Mouse (Mus musculus) embryonic facial prominence, embryonic 12.5 days (tissue): ENCODE measurements around the gene Ctf2. TPM values are rescaled to one million over a fixed set of nuclear protein-coding genes. Genes with fewer than 3 reads are reported as not detected.

Experiments
- ATAC-seq: fragments of 200-750 bp; cut with Nextera tagmentation; 2 replicates; pipeline ENCODE4 v1.8.0; 2017; ENCODE audit not compliant: insufficient number of reproducible peaks, insufficient read depth, low FRiP score, low TSS enrichment
- H3K27ac ChIP-seq: fragments of 300-500 bp; sonication (generic); 2 replicates; pipeline ENCODE4 v1.5.1; 2016; ENCODE audit warnings: mild to moderate bottlenecking
- H3K27me3 ChIP-seq: fragments of 300-500 bp; sonication (generic); 2 replicates; pipeline ENCODE4 v1.6.1; 2016; ENCODE audit warnings: mild to moderate bottlenecking, moderate library complexity
- H3K36me3 ChIP-seq: fragments of 300-500 bp; sonication (generic); 2 replicates; pipeline ENCODE4 v1.6.1; 2016; ENCODE audit warnings: mild to moderate bottlenecking
- H3K4me1 ChIP-seq: fragments of 300-500 bp; sonication (generic); 2 replicates; pipeline ENCODE4 v1.6.1; 2016
- H3K4me2 ChIP-seq: fragments of 300-500 bp; sonication (generic); replicated peaks from 2 replicates; pipeline ENCODE4 v1.6.1; 2016; ENCODE audit warnings: mild to moderate bottlenecking, moderate library complexity
- H3K4me3 ChIP-seq: fragments of 300-500 bp; sonication (generic); 2 replicates; pipeline ENCODE4 v1.5.1; 2016; ENCODE audit warnings: mild to moderate bottlenecking
- H3K9ac ChIP-seq: fragments of 300-500 bp; sonication (generic); 2 replicates; pipeline ENCODE4 v1.6.1; 2016; ENCODE audit warnings: mild to moderate bottlenecking, moderate library complexity
- H3K9me3 ChIP-seq: fragments of 300-500 bp; sonication (generic); 2 replicates; pipeline ENCODE4 v1.6.1; 2016; ENCODE audit warnings: mild to moderate bottlenecking, moderate library complexity
- WGBS: fragments of 180-500 bp; shearing (Covaris S2); methylation state at CpG from one replicate; pipeline ENCODE4 v1.1.7; 2016; 5-methylcytosine and 5-hydroxymethylcytosine counted together
- polyA plus RNA-seq: library from polyadenylated mRNA; unstranded; fragments of >200 nt; fragmentation: Nextera tagmentation; extraction: Ambion mirVana; gene quantifications from 2 replicates; pipeline ENCODE4 v1.2.1, GENCODE M21; 2016

The Ctf2 gene
- polyA plus RNA-seq, 1 experiment from 2014 or later, result 0.68 TPM

DNA sequence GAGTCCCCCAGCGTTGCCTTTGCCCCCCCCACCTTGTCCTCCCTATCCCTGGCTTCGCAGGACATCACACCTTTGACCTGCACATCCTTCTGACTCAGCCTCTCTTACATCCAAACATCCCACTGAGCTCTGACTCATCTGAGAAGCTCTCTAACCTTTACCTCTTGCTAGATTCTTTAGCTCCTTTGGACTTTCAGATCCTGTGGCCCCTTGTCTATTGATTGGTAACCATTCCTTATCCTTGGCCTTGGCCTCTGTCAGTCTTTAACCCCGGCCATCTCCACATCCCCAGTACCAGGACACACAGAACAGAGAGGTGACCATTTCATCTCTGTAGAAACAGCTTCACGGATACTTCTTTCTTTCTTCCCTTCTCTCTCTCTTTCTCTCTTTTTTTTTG lies 1.8 kb downstream of the Ctf2 start:
- H3K4me3 ChIP-seq, result no peak overlapping the region
- H3K4me2 ChIP-seq, result no peak overlapping the region
- H3K4me1 ChIP-seq, result no peaks in the 10 kb centered on the region
- no peaks in the 10 kb centered on the region for H3K36me3 ChIP-seq
- no peak overlapping the region for H3K27ac ChIP-seq
- WGBS, result 67% methylated on average over 4 of the region's 4 CpGs
- no peak for ATAC-seq
- no peaks in the 10 kb centered on the region for H3K9me3 ChIP-seq
- no peak overlapping the region for H3K9ac ChIP-seq
- no peaks in the 10 kb centered on the region for H3K27me3 ChIP-seq

GRCm38 (mm10) chr7:127727898-127728297 lies 4.1 kb downstream of the Ctf2 start:
- Histone ChIP-seq H3K27ac (no peak overlapping the region), H3K9ac (no peak overlapping the region), H3K36me3 (no peaks in the 10 kb centered on the region), H3K4me3 (no peak overlapping the region), H3K9me3 (no peaks in the 10 kb centered on the region), H3K4me1 (no peaks in the 10 kb centered on the region), H3K4me2 (no peak overlapping the region), H3K27me3 (no peaks in the 10 kb centered on the region)
- ATAC-seq, result no peak
- WGBS, result 82% methylated on average over 7 of the region's 7 CpGs

GRCm38 (mm10) chr7:127725924-127726323 lies 6.0 kb downstream of the Ctf2 start:
- Histone ChIP-seq H3K9me3 (no peaks in the 10 kb centered on the region), H3K4me3 (no peak overlapping the region), H3K9ac (no peak overlapping the region), H3K36me3 (no peaks in the 10 kb centered on the region), H3K4me2 (no peak overlapping the region), H3K27me3 (no peaks in the 10 kb centered on the region), H3K4me1 (no peaks in the 10 kb centered on the region), H3K27ac (no peak overlapping the region)
- 0 out of 2 replicates have a peak, but pooled peaks have one; percentile 22 for ATAC-seq
- WGBS, result 41% methylated on average over 6 of the region's 6 CpGs

DNA sequence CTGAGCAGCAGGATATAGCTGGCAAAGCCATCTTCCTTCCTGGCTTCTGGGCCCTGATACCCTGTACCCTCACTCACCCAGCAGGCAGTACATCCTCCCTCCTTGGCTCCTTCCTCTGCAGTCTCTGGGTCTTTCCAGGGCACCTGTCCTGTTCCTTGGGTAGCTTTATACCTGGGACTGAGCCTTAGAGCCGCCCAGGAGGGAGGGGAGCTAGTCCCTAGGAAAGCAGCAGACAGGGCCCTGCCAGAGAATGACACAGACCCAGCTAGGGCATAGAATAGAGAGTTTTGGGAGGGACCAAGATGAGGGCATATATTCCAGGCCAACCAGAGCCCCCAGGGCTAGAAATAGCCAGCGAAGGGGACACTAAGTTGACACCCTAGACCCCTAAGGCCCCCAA lies 6.5 kb downstream of the Ctf2 start:
- no peaks in the 10 kb centered on the region for H3K9me3 ChIP-seq
- H3K4me3 ChIP-seq, result no peak overlapping the region
- no peak overlapping the region for H3K27ac ChIP-seq
- no peak overlapping the region for H3K4me2 ChIP-seq
- no peaks in the 10 kb centered on the region for H3K36me3 ChIP-seq
- H3K4me1 ChIP-seq, result no peaks in the 10 kb centered on the region
- H3K27me3 ChIP-seq, result no peaks in the 10 kb centered on the region
- no peak overlapping the region for H3K9ac ChIP-seq
- 32% methylated on average over 2 of the region's 2 CpGs for WGBS
- no peak for ATAC-seq

DNA sequence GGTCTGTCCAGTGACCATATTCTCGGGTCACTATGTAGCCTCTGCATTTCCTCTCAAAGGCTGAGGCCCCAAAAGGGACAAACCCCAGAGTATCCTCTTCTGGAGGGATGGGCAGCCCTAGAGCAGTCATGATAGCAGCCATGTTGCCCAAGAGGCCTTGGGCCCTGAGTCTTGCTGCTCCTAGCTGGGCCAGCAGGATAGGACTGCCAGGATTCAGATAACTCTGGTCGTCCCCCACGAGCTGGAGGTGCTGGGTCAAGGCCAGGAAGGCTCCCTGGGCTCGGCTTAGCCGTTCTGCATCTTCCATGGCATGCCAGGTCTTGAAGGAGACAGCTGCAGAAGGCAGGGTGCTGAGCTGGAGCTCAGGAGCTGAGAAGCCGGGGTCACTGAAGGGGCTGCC lies 12.7 kb downstream of the Ctf2 start:
- ATAC-seq, result no peak
- Histone ChIP-seq H3K9ac (no peak overlapping the region), H3K27me3 (0 out of 2 replicates have a peak, but pooled peaks cover 3% of the 10 kb centered on the region), H3K4me3 (no peak overlapping the region), H3K4me2 (no peak overlapping the region), H3K36me3 (no peaks in the 10 kb centered on the region), H3K27ac (no peak overlapping the region), H3K9me3 (no peaks in the 10 kb centered on the region), H3K4me1 (peaks cover 9% of the 10 kb centered on the region)
- WGBS, result 94% methylated on average over 6 of the region's 6 CpGs

GRCm38 (mm10) chr7:127718339-127718738 lies 13.6 kb downstream of the Ctf2 start:
- WGBS, result 85% methylated on average over 6 of the region's 6 CpGs
- Histone ChIP-seq H3K4me1 (peaks cover 17% of the 10 kb centered on the region), H3K27me3 (0 out of 2 replicates have a peak, but pooled peaks cover 3% of the 10 kb centered on the region), H3K9me3 (no peaks in the 10 kb centered on the region), H3K36me3 (no peaks in the 10 kb centered on the region), H3K4me2 (no peak overlapping the region), H3K9ac (no peak overlapping the region), H3K4me3 (no peak overlapping the region), H3K27ac (no peak overlapping the region)
- ATAC-seq, result no peak

GRCm38 (mm10) chr7:127716992-127717391 lies 15.0 kb downstream of the Ctf2 start:
- no peak for ATAC-seq
- WGBS, result 2% methylated on average over 33 of the region's 41 CpGs

DNA sequence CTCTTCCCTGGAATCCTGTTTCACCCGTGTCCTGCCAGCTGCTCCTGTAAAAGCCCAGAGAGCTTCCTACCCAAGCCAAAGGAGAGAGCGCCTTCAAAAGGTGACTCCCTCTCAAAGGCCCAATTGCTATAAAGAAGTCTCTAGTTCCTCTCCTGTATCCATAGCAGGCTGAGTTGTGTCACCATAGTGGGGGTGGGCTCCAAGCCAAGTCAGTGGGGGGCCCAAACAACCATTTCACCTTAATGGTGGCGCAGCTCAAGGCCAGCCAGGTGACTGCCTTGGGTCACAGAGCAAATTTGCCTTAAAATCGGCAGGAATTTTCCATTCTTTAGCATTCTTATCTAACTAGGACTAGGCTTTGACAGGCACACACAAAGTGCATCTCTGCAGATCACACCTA lies 17.1 kb downstream of the Ctf2 start:
- H3K36me3 ChIP-seq, result no peaks in the 10 kb centered on the region
- H3K27ac ChIP-seq, result no peak overlapping the region
- H3K4me3 ChIP-seq, result no peak overlapping the region
- H3K4me2 ChIP-seq, result no peak overlapping the region
- WGBS, result 89% methylated on average over 4 of the region's 4 CpGs
- peaks cover 29% of the 10 kb centered on the region for H3K4me1 ChIP-seq
- no peak overlapping the region for H3K9ac ChIP-seq
- no peaks in the 10 kb centered on the region for H3K9me3 ChIP-seq
- ATAC-seq, result no peak
- H3K27me3 ChIP-seq, result 0 out of 2 replicates have a peak, but pooled peaks cover 3% of the 10 kb centered on the region

More at GRCm38 (mm10) chr7:127716992-127717391, 15.0 kb downstream of the Ctf2 start:
- Histone ChIP-seq H3K4me3 (peak overlapping the region; percentile 38), H3K4me2 (peak overlapping the region; percentile 63), H3K27me3 (0 out of 2 replicates have a peak, but pooled peaks cover 3% of the 10 kb centered on the region), H3K9ac (peak overlapping the region; percentile 44), H3K9me3 (no peaks in the 10 kb centered on the region), H3K36me3 (no peaks in the 10 kb centered on the region), H3K4me1 (peaks cover 22% of the 10 kb centered on the region), H3K27ac (no peak overlapping the region)

DNA sequence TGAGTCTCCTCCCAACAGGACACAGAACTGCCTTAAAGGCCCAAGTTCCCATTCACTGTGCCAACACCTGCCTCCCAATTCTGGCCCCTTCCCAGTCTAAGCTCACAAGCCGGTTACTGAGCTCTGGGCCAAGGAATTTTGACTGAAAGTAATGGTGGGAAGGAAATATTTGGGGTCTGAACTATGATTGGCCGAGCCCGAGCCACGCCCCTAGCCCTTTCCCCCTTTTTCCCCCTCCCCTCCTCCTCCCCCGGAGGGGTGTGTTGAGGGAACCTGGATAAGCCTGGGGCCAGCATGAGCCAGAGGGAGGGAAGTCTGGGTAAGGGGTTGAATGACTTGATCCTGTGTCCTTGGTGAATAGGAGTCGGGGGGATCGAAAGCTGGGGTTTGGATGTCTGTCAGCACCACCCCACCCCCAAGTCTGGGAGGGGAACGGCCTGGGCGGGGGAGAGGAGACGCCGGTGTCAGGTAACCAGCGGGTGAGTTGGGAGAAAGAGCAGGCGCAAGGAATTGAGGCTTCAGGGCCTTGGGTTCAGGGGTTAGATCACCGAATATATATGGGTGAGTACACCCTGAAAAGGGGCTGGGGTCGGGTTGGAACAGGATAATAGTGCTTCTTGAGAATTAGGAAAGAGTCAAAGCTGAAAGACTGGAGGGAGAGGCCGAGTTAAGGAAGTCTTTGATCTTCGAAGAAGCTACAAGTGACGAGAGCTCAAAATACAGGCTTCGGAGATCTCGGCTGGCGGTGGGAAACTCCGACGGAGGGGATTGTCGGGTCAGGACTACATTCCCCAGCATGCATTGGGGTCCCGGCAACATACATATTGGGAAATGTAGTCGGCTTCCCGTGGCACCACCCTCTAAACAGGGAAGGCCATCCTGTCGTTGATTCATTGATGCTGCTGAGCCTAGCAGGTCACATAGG lies 19.2 kb downstream of the Ctf2 start, which contains the start of gene Ctf1:
TSS of gene Ctf1 (plus strand) at position 276 of the 925 bp plus-strand sequence.
- H3K9ac ChIP-seq, result peak within 1 kb of the TSS; percentile 37; the same call in 1 of the 2 replicates
- peaks cover 37% of the 10 kb centered on the region for H3K4me1 ChIP-seq
- peak within 1 kb of the TSS; percentile 50 for H3K4me2 ChIP-seq
- peak within 1 kb of the TSS; percentile 96 for H3K27ac ChIP-seq
- H3K27me3 ChIP-seq, result 0 out of 2 replicates have a peak, but pooled peaks cover 3% of the 10 kb centered on the region
- no peaks in the 10 kb centered on the region for H3K9me3 ChIP-seq
- ATAC-seq, result peak; percentile 62
- H3K4me3 ChIP-seq, result peak within 1 kb of the TSS; percentile 36
- under 1% methylated on average over 28 of the region's 28 CpGs for WGBS
- no peaks in the 10 kb centered on the region for H3K36me3 ChIP-seq

DNA sequence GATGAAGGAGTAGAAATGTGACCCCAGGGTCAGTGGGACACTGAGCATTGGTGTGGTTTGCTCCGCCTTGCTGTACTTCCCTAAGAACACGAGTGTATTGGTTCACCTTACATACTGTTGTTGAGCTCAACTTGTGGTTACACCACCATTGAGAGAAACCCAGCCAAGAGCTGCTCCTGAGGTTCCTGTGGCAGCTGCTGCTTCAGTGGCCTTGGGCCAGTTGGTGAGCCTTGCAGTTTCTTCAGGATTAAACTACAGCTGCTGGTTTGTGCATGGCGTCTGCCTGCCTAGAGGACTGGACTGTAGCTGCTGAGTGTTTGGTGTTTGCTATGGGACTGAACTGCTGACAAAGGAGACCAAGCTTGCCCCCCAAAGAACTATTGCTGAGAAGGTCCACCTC lies 20.5 kb downstream of the Ctf2 start:
- Histone ChIP-seq H3K9ac (no peak overlapping the region), H3K4me1 (peaks cover 40% of the 10 kb centered on the region), H3K36me3 (peaks cover 2% of the 10 kb centered on the region; the same call in 1 of the 2 replicates), H3K4me3 (no peak overlapping the region), H3K27ac (peak overlapping the region; percentile 96), H3K9me3 (no peaks in the 10 kb centered on the region), H3K27me3 (no peaks in the 10 kb centered on the region), H3K4me2 (no peak overlapping the region)
- ATAC-seq, result no peak
- WGBS, result 64% methylated on average over 3 of the region's 3 CpGs

DNA sequence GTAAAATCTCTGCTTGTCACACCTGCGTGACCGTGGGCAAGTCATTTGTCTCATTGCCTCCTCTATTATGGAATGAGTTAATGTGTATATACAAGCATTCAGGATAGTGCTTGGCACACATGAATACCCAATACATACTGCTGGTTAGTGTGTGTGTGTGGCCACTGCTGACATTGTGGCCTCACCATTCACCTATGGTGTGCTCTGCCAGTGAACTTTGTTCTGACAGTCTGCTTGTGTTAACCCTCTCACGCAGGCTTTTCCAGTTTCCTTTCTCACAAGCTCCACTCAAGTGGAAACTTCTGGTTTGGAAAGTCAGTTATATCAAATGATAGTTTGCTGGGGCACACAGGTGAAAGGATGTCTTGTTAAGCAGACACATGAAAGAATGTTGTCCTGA lies 20.9 kb downstream of the Ctf2 start:
- no peak overlapping the region for H3K4me2 ChIP-seq
- peaks cover 45% of the 10 kb centered on the region for H3K4me1 ChIP-seq
- no peak overlapping the region for H3K9ac ChIP-seq
- H3K4me3 ChIP-seq, result no peak overlapping the region
- no peaks in the 10 kb centered on the region for H3K9me3 ChIP-seq
- WGBS, result 85% methylated on average over 3 of the region's 3 CpGs
- H3K36me3 ChIP-seq, result peaks cover 6% of the 10 kb centered on the region
- ATAC-seq, result no peak
- no peaks in the 10 kb centered on the region for H3K27me3 ChIP-seq
- H3K27ac ChIP-seq, result peak overlapping the region; percentile 96
